Mouse (Mus musculus) stomach, postnatal 0 days (tissue): Measurements from ENCODE around the gene Arhgdib.

Experiments used
- CTCF ChIP-seq: IDR thresholded peaks from 2 replicates; pipeline ENCODE4 v1.5.1; 2016; ENCODE audit warnings: antibody characterized with exemption, low read depth, mild to moderate bottlenecking, moderate library complexity
- EP300 ChIP-seq: optimal IDR thresholded peaks from 2 replicates; pipeline ENCODE3; 2016; ENCODE audit warnings: antibody characterized with exemption

DNA sequence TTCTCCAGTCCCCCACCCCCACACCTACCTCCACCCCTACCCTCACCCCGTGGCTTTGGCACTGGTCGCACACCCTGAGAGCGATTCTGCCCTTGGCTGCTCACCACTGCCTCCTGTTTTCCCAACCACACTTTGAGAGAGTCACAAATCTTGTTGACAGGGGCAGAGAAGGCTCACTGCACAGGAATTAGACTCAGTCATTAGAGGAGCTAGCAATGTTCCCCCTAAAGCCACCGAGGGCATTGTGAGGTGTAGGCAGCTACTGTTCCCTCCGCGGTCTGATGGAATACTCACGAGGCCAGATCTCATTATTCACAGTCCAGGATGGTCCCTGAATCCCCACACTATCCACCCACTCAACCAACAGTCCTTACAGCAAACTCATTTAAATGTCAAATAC lies 15.4 kb upstream of the Arhgdib start:
- TF ChIP-seq CTCF (no peak), EP300 (no peak)
